Mouse (Mus musculus): ENCODE measurements at regions not wholly inside any gene's neighbourhood (a gene's known extent, or its start where the extent isn't known, plus 50 kb on each side); places are given as distances from the start of the nearest gene placed in this dataset.

DNA sequence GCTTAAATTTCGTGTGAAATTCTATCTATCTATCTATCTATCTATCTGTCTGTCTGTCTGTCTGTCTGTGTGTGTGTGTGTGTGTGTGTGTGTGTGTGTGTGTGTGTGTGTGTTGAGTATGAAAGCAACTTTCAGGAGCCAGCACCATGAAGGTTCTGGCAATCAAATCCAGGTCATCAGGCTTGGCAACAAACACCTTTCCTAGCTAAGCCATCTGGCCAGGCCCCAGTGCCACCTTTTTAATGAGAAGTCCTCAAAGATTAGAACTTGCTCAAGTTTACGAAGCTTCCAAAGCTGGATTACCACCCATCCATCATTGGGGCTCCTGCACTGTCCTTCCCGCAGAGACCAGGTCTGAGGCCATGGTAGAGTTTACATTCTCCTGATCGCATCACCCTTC is 325.0 kb downstream of the Gm49356 start:
- no peak for TF ChIP-seq POLR2A (IDR thresholded peaks at IDR 0.05; ENCODE audit: borderline replicate concordance, insufficient read depth, low read length)
- TF ChIP-seq CTCF (IDR thresholded peaks at IDR 0.05; ENCODE audit: borderline replicate concordance, insufficient read depth, low read depth, low read length) = no peak
